Mouse (Mus musculus) heart, embryonic 12.5 days (tissue): ENCODE results near the gene Ccdc126. TPM values are rescaled to one million over a fixed set of nuclear protein-coding genes. Genes with fewer than 3 reads are reported as not detected.

Source experiments
- ATAC-seq: fragments of 200-750 bp; cut with Nextera tagmentation; 2 replicates; pipeline ENCODE4 v1.8.0; 2017; ENCODE audit warnings: moderate TSS enrichment, moderate library complexity; ENCODE audit not compliant: insufficient number of reproducible peaks, low FRiP score
- H3K27ac ChIP-seq: fragments of 300-500 bp; sonication (generic); 2 replicates; pipeline ENCODE4 v1.5.1; 2016; ENCODE audit warnings: mild to moderate bottlenecking, moderate library complexity; ENCODE audit not compliant: poor library complexity, severe bottlenecking
- H3K27me3 ChIP-seq: fragments of 300-500 bp; sonication (generic); replicated peaks from 2 replicates; pipeline ENCODE4 v1.6.1; 2016; ENCODE audit warnings: mild to moderate bottlenecking, moderate library complexity
- H3K36me3 ChIP-seq: fragments of 300-500 bp; sonication (generic); 2 replicates; pipeline ENCODE4 v1.6.1; 2016; ENCODE audit warnings: mild to moderate bottlenecking, moderate library complexity
- H3K4me1 ChIP-seq: fragments of 300-500 bp; sonication (generic); replicated peaks from 2 replicates; pipeline ENCODE4 v1.6.1; 2016; ENCODE audit warnings: mild to moderate bottlenecking
- H3K4me2 ChIP-seq: fragments of 300-500 bp; sonication (generic); 2 replicates; pipeline ENCODE4 v1.6.1; 2016; ENCODE audit warnings: mild to moderate bottlenecking, moderate library complexity
- H3K4me3 ChIP-seq: fragments of 300-500 bp; sonication (generic); 2 replicates; pipeline ENCODE4 v1.5.1; 2016; ENCODE audit warnings: mild to moderate bottlenecking
- H3K9ac ChIP-seq: fragments of 300-500 bp; sonication (generic); 2 replicates; pipeline ENCODE4 v1.6.1; 2016; ENCODE audit warnings: mild to moderate bottlenecking, moderate library complexity
- H3K9me3 ChIP-seq: fragments of 300-500 bp; sonication (generic); replicated peaks from 2 replicates; pipeline ENCODE4 v1.6.1; 2016; ENCODE audit warnings: mild to moderate bottlenecking, moderate library complexity
- WGBS: fragments of 180-500 bp; shearing (Covaris S2); methylation state at CpG from one replicate; pipeline ENCODE4 v1.1.7; 2016; 5-methylcytosine and 5-hydroxymethylcytosine counted together
- polyA plus RNA-seq: library from polyadenylated mRNA; unstranded; fragments of >200 nt; fragmentation: Nextera tagmentation; extraction: Ambion mirVana; gene quantifications from 2 replicates; pipeline ENCODE4 v1.2.1, GENCODE M21; 2016

The Ccdc126 gene
- polyA plus RNA-seq, 1 experiment from 2014 or later = 7.4 TPM

- Histone ChIP-seq H3K9ac (peak overlapping the region; percentile 87), H3K4me3 (peak overlapping the region; percentile 74), H3K4me2 (peak overlapping the region; percentile 82), H3K36me3 (no peaks in the 10 kb centered on the region), H3K27me3 (no peaks in the 10 kb centered on the region), H3K4me1 (peaks cover 19% of the 10 kb centered on the region), H3K27ac (peak overlapping the region; percentile 86), H3K9me3 (no peaks in the 10 kb centered on the region)
- 13% methylated on average over 13 of the region's 13 CpGs for WGBS
- no peak for ATAC-seq
Measured at GRCm38 (mm10) chr6:49319595-49320315, 681 bp downstream of the Ccdc126 start.

GRCm38 (mm10) chr6:49321341-49321740 is 2.3 kb downstream of the Ccdc126 start:
- H3K27me3 ChIP-seq = no peaks in the 10 kb centered on the region
- no peaks in the 10 kb centered on the region for H3K9me3 ChIP-seq
- no peak overlapping the region for H3K27ac ChIP-seq
- H3K4me3 ChIP-seq = no peak overlapping the region
- ATAC-seq = no peak
- H3K4me1 ChIP-seq = peaks cover 16% of the 10 kb centered on the region
- no peak overlapping the region for H3K4me2 ChIP-seq
- no peaks in the 10 kb centered on the region for H3K36me3 ChIP-seq
- 71% methylated on average over 3 of the region's 3 CpGs for WGBS
- H3K9ac ChIP-seq = no peak overlapping the region

- Histone ChIP-seq H3K4me3 (no peak overlapping the region), H3K9ac (no peak overlapping the region), H3K27me3 (no peaks in the 10 kb centered on the region), H3K27ac (no peak overlapping the region), H3K4me1 (peaks cover 16% of the 10 kb centered on the region), H3K36me3 (no peaks in the 10 kb centered on the region), H3K4me2 (no peak overlapping the region), H3K9me3 (no peaks in the 10 kb centered on the region)
- ATAC-seq = no peak
Measured at GRCm38 (mm10) chr6:49322056-49322455, 3.0 kb downstream of the Ccdc126 start.

GRCm38 (mm10) chr6:49322986-49323385 is 3.9 kb downstream of the Ccdc126 start:
- ATAC-seq = no peak
- Histone ChIP-seq H3K27ac (no peak overlapping the region), H3K36me3 (no peaks in the 10 kb centered on the region), H3K4me2 (no peak overlapping the region), H3K4me3 (no peak overlapping the region), H3K27me3 (no peaks in the 10 kb centered on the region), H3K9ac (no peak overlapping the region), H3K9me3 (no peaks in the 10 kb centered on the region), H3K4me1 (peaks cover 16% of the 10 kb centered on the region)
- 57% methylated on average over 2 of the region's 2 CpGs for WGBS

GRCm38 (mm10) chr6:49324528-49324927 is 5.5 kb downstream of the Ccdc126 start:
- H3K9me3 ChIP-seq = no peaks in the 10 kb centered on the region
- H3K4me2 ChIP-seq = no peak overlapping the region
- no peak overlapping the region for H3K4me3 ChIP-seq
- H3K4me1 ChIP-seq = peaks cover 16% of the 10 kb centered on the region
- 73% methylated on average over 2 of the region's 2 CpGs for WGBS
- no peak overlapping the region for H3K9ac ChIP-seq
- no peak for ATAC-seq
- H3K27ac ChIP-seq = no peak overlapping the region
- H3K27me3 ChIP-seq = no peaks in the 10 kb centered on the region
- H3K36me3 ChIP-seq = no peaks in the 10 kb centered on the region

- H3K27me3 ChIP-seq = no peaks in the 10 kb centered on the region
- H3K4me1 ChIP-seq = peaks cover 11% of the 10 kb centered on the region
- H3K4me2 ChIP-seq = no peak overlapping the region
- no peak overlapping the region for H3K9ac ChIP-seq
- no peak for ATAC-seq
- no peak overlapping the region for H3K27ac ChIP-seq
- H3K4me3 ChIP-seq = no peak overlapping the region
- H3K36me3 ChIP-seq = no peaks in the 10 kb centered on the region
- WGBS = 92% methylated on average over 1 of the region's 1 CpGs
- H3K9me3 ChIP-seq = no peaks in the 10 kb centered on the region
Measured at GRCm38 (mm10) chr6:49325294-49325693, 6.2 kb downstream of the Ccdc126 start.

- WGBS = 88% methylated on average over 3 of the region's 3 CpGs
- Histone ChIP-seq H3K9ac (no peak overlapping the region), H3K4me3 (no peak overlapping the region), H3K4me2 (no peak overlapping the region), H3K9me3 (no peaks in the 10 kb centered on the region), H3K27me3 (no peaks in the 10 kb centered on the region), H3K36me3 (no peaks in the 10 kb centered on the region), H3K4me1 (peaks cover 21% of the 10 kb centered on the region), H3K27ac (no peak overlapping the region)
- no peak for ATAC-seq
Measured at GRCm38 (mm10) chr6:49326846-49327245, 7.8 kb downstream of the Ccdc126 start.

GRCm38 (mm10) chr6:49331369-49332059 is 12.4 kb downstream of the Ccdc126 start:
- H3K4me1 ChIP-seq = peaks cover 26% of the 10 kb centered on the region
- no peak overlapping the region for H3K27ac ChIP-seq
- no peak overlapping the region for H3K9ac ChIP-seq
- WGBS = 40% methylated on average over 5 of the region's 5 CpGs
- H3K36me3 ChIP-seq = peaks cover 5% of the 10 kb centered on the region
- H3K4me3 ChIP-seq = no peak overlapping the region
- no peaks in the 10 kb centered on the region for H3K9me3 ChIP-seq
- no peaks in the 10 kb centered on the region for H3K27me3 ChIP-seq
- H3K4me2 ChIP-seq = no peak overlapping the region
- ATAC-seq = no peak

- peaks cover 26% of the 10 kb centered on the region for H3K4me1 ChIP-seq
- ATAC-seq = no peak
- 58% methylated on average over 13 of the region's 13 CpGs for WGBS
- H3K27ac ChIP-seq = no peak overlapping the region
- H3K9ac ChIP-seq = no peak overlapping the region
- H3K27me3 ChIP-seq = no peaks in the 10 kb centered on the region
- peak overlapping the region; percentile 25; the same call in 1 of the 2 replicates for H3K4me2 ChIP-seq
- no peak overlapping the region for H3K4me3 ChIP-seq
- H3K36me3 ChIP-seq = peaks cover 5% of the 10 kb centered on the region
- no peaks in the 10 kb centered on the region for H3K9me3 ChIP-seq
Measured at GRCm38 (mm10) chr6:49332060-49332370, 12.9 kb downstream of the Ccdc126 start.

- Histone ChIP-seq H3K4me1 (peaks cover 7% of the 10 kb centered on the region; the same call in 1 of the 2 replicates), H3K4me3 (no peak overlapping the region), H3K27ac (no peak overlapping the region), H3K9me3 (no peaks in the 10 kb centered on the region), H3K36me3 (peaks cover 7% of the 10 kb centered on the region), H3K27me3 (no peaks in the 10 kb centered on the region), H3K9ac (no peak overlapping the region), H3K4me2 (no peak overlapping the region)
- ATAC-seq = no peak
- WGBS = 34% methylated on average over 9 of the region's 9 CpGs
Measured at GRCm38 (mm10) chr6:49338566-49338965, 19.5 kb downstream of the Ccdc126 start.

GRCm38 (mm10) chr6:49339145-49339544 is 20.1 kb downstream of the Ccdc126 start:
- 42% methylated on average over 6 of the region's 6 CpGs for WGBS
- Histone ChIP-seq H3K9me3 (no peaks in the 10 kb centered on the region), H3K4me2 (no peak overlapping the region), H3K36me3 (peaks cover 2% of the 10 kb centered on the region; the same call in 1 of the 2 replicates), H3K27ac (no peak overlapping the region), H3K9ac (no peak overlapping the region), H3K4me1 (peaks cover 3% of the 10 kb centered on the region; the same call in 1 of the 2 replicates), H3K4me3 (no peak overlapping the region), H3K27me3 (no peaks in the 10 kb centered on the region)
- ATAC-seq = no peak
